Mouse (Mus musculus): ENCODE results near the gene Trp73.

DNA sequence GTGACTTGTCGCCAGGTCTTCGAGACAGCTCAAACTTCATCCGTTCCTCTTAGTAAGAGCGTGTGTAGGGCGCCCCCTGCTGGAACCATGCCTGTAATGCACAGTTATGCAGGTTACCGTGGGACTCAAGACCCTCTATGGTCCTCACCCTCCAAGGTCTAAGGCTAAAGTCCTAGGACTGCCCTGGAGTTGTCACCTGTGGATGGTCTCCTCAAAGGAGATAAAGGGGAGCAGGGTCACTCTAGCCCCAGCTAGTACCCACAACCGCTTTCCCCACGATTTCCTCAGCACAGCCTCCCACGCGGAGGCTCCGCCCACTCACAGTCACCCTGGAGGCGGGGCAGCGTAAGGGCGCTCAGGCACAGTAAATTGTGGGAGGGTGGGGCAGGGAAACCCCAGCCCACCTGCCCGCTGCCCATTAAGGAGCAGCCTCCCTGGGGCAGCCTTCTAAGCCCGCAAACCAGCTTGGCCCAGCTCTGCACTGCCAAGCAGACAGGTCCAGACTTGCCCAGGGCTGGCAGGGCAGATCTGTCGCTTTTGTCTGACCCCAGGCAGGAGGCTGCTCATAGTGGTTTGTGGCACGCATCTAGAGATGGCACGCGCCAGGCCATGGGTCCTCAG is 34.5 kb downstream of the Trp73 start:
- TF ChIP-seq CTCF (IDR thresholded peaks at IDR 0.05; ENCODE audit: low read depth, low read length), result peak; percentile 91
- no peak for TF ChIP-seq POLR2A (IDR thresholded peaks at IDR 0.05; ENCODE audit: insufficient read depth, low read length)
- peak; percentile 50; the same call in 1 of the 2 replicates for TF ChIP-seq EP300 (IDR thresholded peaks at IDR 0.05; ENCODE audit: insufficient read depth, low read depth, low read length)

All from ES-Bruce4 (cell line).